Mouse (Mus musculus) intestine, postnatal 0 days (tissue): ENCODE results near the gene Acot7. TPM values are rescaled to one million over a fixed set of nuclear protein-coding genes. Genes with fewer than 3 reads are reported as not detected.

Experiments used
- ATAC-seq: fragments of 200-750 bp; cut with Nextera tagmentation; 2 replicates; pipeline ENCODE4 v1.8.0; 2017; ENCODE audit warnings: mild to moderate bottlenecking, moderate TSS enrichment, moderate library complexity
- H3K27ac ChIP-seq: fragments of 300-500 bp; sonication (generic); 2 replicates; pipeline ENCODE4 v1.5.1; 2014; ENCODE audit warnings: mild to moderate bottlenecking, low read depth, low read length, moderate library complexity
- H3K27me3 ChIP-seq: fragments of 300-500 bp; sonication (generic); replicated peaks from 2 replicates; pipeline ENCODE4 v1.6.1; 2014; ENCODE audit warnings: low read length, mixed read lengths; ENCODE audit not compliant: control insufficient read depth, insufficient read depth
- H3K36me3 ChIP-seq: fragments of 300-500 bp; sonication (generic); 2 replicates; pipeline ENCODE4 v1.6.1; 2014; ENCODE audit warnings: mild to moderate bottlenecking, moderate library complexity; ENCODE audit not compliant: control insufficient read depth, insufficient read depth
- H3K4me1 ChIP-seq: fragments of 300-500 bp; sonication (generic); replicated peaks from 2 replicates; pipeline ENCODE4 v1.6.1; 2014; ENCODE audit warnings: antibody characterized with exemption, low read length, mixed read lengths; ENCODE audit not compliant: control insufficient read depth, insufficient read depth
- H3K4me2 ChIP-seq: fragments of 300-500 bp; sonication (generic); replicated peaks from 2 replicates; pipeline ENCODE4 v1.6.1; 2014; ENCODE audit warnings: low read depth, mild to moderate bottlenecking, moderate library complexity
- H3K4me3 ChIP-seq: fragments of 300-500 bp; sonication (generic); 2 replicates; pipeline ENCODE4 v1.5.1; 2014; ENCODE audit warnings: low read depth, low read length
- H3K9ac ChIP-seq: fragments of 300-500 bp; sonication (generic); 2 replicates; pipeline ENCODE4 v1.6.1; 2014; ENCODE audit warnings: mild to moderate bottlenecking, low read depth, low read length
- H3K9me3 ChIP-seq: fragments of 300-500 bp; sonication (generic); 2 replicates; pipeline ENCODE4 v1.6.1; 2016; ENCODE audit warnings: mixed run types; ENCODE audit not compliant: control insufficient read depth
- CTCF ChIP-seq: sonication (generic); IDR thresholded peaks from 2 replicates; pipeline ENCODE4 v1.5.1; 2016; ENCODE audit warnings: low read depth, mild to moderate bottlenecking, control low read depth, antibody characterized with exemption, moderate library complexity
- WGBS: fragments of 180-500 bp; shearing (Covaris S2); extraction: QIAGEN DNeasy Blood & Tissue Kit; methylation state at CpG from one replicate; pipeline ENCODE4 v1.1.7; 2014; 5-methylcytosine and 5-hydroxymethylcytosine counted together
- polyA plus RNA-seq: library from polyadenylated mRNA; unstranded; fragments of >200 nt; fragmentation: Nextera tagmentation; extraction: Ambion mirVana; gene quantifications from 2 replicates; pipeline ENCODE4 v1.2.1, GENCODE M21; 2015

Acot7 gene
- polyA plus RNA-seq, 1 experiment from 2014 or later, result 28.7 TPM

DNA sequence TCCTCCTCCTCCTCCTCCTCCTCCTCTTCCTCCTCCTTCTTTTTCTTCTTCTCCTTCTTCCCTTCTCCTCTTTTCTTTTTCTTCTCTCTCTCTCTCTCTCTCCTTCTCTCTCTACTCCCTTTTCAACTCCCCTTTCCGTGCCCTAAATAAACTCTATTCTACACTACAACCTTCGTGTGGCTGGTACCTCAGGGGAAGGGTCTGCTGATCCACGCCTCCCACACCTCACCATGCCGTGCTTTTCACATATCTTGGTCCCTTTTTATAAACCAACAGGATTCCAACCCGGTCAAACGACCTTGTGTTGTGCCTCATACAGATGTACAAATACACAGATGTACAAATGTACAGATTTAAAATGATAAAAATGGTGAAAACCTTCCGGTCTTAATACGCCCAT, 118.4 kb downstream of the Acot7 start:
- Histone ChIP-seq H3K4me2 (peak overlapping the region; percentile 73), H3K4me1 (peaks cover 5% of the 10 kb centered on the region), H3K36me3 (peaks cover 13% of the 10 kb centered on the region; the same call in 1 of the 2 replicates), H3K9ac (peak overlapping the region; percentile 40; the same call in 1 of the 2 replicates), H3K4me3 (peak overlapping the region; percentile 87), H3K9me3 (no peaks in the 10 kb centered on the region), H3K27me3 (peaks cover 17% of the 10 kb centered on the region), H3K27ac (peak overlapping the region; percentile 64; the same call in 1 of the 2 replicates)
- 8% methylated on average over 8 of the region's 8 CpGs for WGBS
- no peak for ATAC-seq
- TF ChIP-seq CTCF, result no peak

DNA sequence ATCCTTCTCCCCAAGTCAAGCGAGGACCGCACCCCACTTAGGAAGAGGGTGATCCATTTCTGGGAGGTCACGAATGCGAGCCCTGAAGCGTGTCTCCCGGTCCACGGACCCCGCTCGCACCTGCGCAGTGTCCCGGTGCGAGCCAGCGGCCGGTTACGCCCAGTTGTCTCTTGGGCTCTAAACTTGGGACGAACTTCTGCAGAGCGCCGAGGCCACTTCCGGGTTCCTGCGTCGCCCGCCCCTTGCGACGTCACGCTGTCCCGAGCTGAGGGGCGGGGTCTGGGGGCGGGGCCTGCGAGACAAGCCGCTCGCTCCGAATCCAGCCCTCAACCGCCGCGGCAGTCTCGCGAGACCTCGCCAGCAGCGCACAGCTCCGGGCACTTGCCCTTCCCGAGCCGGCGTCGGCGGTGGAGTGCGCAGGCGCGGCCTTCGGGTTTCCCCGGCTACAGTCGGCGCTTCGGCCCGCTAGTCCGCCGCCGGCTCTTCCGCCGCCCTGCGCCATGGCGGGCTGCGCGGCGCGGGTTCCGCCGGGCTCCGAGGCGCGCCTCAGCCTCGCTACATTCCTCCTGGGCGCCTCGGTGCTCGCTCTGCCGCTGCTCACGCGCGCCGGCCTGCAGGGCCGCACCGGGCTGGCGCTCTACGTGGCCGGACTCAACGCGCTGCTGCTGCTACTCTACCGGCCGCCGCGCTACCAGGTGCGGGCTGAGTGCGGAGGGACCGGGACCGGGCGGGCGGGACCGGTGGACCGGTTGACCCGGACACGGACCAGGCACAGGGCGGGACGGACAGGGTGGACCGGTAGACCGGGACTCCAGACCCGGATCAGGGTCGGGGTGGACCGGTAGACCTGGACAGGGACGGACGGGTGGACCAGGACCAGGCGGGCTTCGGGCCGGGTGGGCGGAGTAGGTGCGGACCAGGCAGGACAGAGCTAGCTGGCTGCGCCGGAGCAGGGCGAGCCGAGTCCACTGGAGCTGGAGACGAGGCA, 119.2 kb downstream of the Acot7 start, which contains the start of gene Icmt:
Gene Icmt, plus strand, starts transcription at position 354 of the 988 bp plus-strand sequence.
- Histone ChIP-seq H3K4me3 (peak within 1 kb of the TSS; percentile 87), H3K36me3 (peaks cover 16% of the 10 kb centered on the region; the same call in 1 of the 2 replicates), H3K4me2 (peak within 1 kb of the TSS; percentile 98), H3K9ac (peak within 1 kb of the TSS; percentile 86), H3K27me3 (peaks cover 9% of the 10 kb centered on the region; the same call in 1 of the 2 replicates), H3K9me3 (no peaks in the 10 kb centered on the region), H3K4me1 (peaks cover 5% of the 10 kb centered on the region), H3K27ac (peak within 1 kb of the TSS; percentile 88)
- 0 out of 2 replicates have a peak, but pooled peaks have one; percentile 5 for TF ChIP-seq CTCF
- under 1% methylated on average over 119 of the region's 119 CpGs for WGBS
- peak; percentile 97 for ATAC-seq

DNA sequence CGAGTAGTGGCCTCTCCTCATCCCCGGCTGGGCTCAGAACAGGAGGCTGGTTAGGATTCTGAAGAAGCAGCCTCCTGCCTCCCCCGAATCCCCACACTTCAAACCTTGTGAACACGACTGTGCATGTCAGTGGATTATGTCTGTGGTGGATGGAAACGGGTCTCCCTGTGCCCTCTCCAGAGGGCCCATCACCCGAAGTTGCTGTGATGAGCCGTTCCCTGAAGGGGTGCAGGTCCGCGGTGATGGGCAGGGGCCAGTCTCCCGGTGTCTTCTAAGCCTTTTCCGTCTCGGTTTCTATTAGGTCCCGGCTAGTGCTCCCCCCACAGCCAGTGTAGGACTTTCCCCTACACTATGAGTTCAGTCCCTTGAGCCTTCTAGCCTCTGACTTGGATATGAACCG, 120.9 kb downstream of the Acot7 start:
- H3K9ac ChIP-seq, result no peak overlapping the region

GRCm38 (mm10) chr4:152300375-152300774, 122.4 kb downstream of the Acot7 start:
- Histone ChIP-seq H3K4me2 (no peak overlapping the region), H3K9me3 (no peaks in the 10 kb centered on the region), H3K27me3 (no peaks in the 10 kb centered on the region), H3K4me1 (peaks cover 5% of the 10 kb centered on the region), H3K36me3 (peaks cover 39% of the 10 kb centered on the region), H3K9ac (no peak overlapping the region), H3K27ac (no peak overlapping the region), H3K4me3 (no peak overlapping the region)
- 95% methylated on average over 8 of the region's 8 CpGs for WGBS
- ATAC-seq, result no peak
- no peak for TF ChIP-seq CTCF

More for the DNA sequence above, 120.9 kb downstream of the Acot7 start:
- Histone ChIP-seq H3K4me3 (no peak overlapping the region), H3K36me3 (peaks cover 30% of the 10 kb centered on the region), H3K9me3 (no peaks in the 10 kb centered on the region), H3K4me2 (no peak overlapping the region), H3K27ac (no peak overlapping the region), H3K27me3 (no peaks in the 10 kb centered on the region), H3K4me1 (peaks cover 5% of the 10 kb centered on the region)
- no peak for ATAC-seq
- no peak for TF ChIP-seq CTCF
- 86% methylated on average over 14 of the region's 14 CpGs for WGBS

GRCm38 (mm10) chr4:152302012-152302411, 124.1 kb downstream of the Acot7 start:
- no peaks in the 10 kb centered on the region for H3K9me3 ChIP-seq
- no peak for TF ChIP-seq CTCF
- no peak overlapping the region for H3K4me3 ChIP-seq
- no peaks in the 10 kb centered on the region for H3K27me3 ChIP-seq
- H3K9ac ChIP-seq, result no peak overlapping the region
- 76% methylated on average over 11 of the region's 11 CpGs for WGBS
- H3K4me2 ChIP-seq, result no peak overlapping the region
- H3K36me3 ChIP-seq, result peaks cover 39% of the 10 kb centered on the region
- no peak for ATAC-seq
- H3K4me1 ChIP-seq, result peaks cover 5% of the 10 kb centered on the region
- H3K27ac ChIP-seq, result no peak overlapping the region

- Histone ChIP-seq H3K4me3 (no peak overlapping the region), H3K27ac (no peak overlapping the region), H3K36me3 (peaks cover 39% of the 10 kb centered on the region), H3K9ac (no peak overlapping the region), H3K27me3 (no peaks in the 10 kb centered on the region), H3K9me3 (no peaks in the 10 kb centered on the region), H3K4me1 (peaks cover 2% of the 10 kb centered on the region), H3K4me2 (no peak overlapping the region)
- WGBS, result 87% methylated on average over 10 of the region's 10 CpGs
- no peak for TF ChIP-seq CTCF
- ATAC-seq, result no peak
Measured at GRCm38 (mm10) chr4:152303172-152303571, 125.2 kb downstream of the Acot7 start.
